Mouse (Mus musculus): ENCODE data around the gene Esam. TPM values are rescaled to one million over a fixed set of nuclear protein-coding genes. Genes with fewer than 3 reads are reported as not detected.

The Esam gene
- not detected for polyA plus RNA-seq (2017; shearing (Covaris generic))

GRCm38 (mm10) chr9:37527396-37528224 lies at the start of gene Esam:
TSS of gene Esam (plus strand) at chr9:37528078.

GRCm38 (mm10) chr9:37488611-37489396 lies 39.1 kb upstream of the Esam start, which contains the start of gene Msantd2:
TSS of gene Msantd2 (plus strand) at chr9:37489319.

GRCm38 (mm10) chr9:37539170-37540025 lies 11.5 kb downstream of the Esam start, which contains the start of gene Vsig2:
TSS of gene Vsig2 (plus strand) at chr9:37539255.

GRCm38 (mm10) chr9:37552536-37553293 lies 24.8 kb downstream of the Esam start, which contains the start of gene Nrgn:
TSS of gene Nrgn (minus strand) at chr9:37552904.

GRCm38 (mm10) chr9:37554838-37555748 lies 27.2 kb downstream of the Esam start, which contains the start of gene Siae:
TSS of gene Siae (plus strand) at chr9:37555698.

Other genes with a start within 250 kb of the Esam start
- gene Ccdc15, start 179.6 kb upstream of the Esam start, polyA plus RNA-seq (2017; shearing (Covaris generic)): 10.3 TPM
- gene Hepacam, start 160.7 kb upstream of the Esam start, polyA plus RNA-seq (2017; shearing (Covaris generic)): not detected
- gene Robo4, start 126.2 kb upstream of the Esam start, polyA plus RNA-seq (2017; shearing (Covaris generic)): not detected
- not detected for gene Robo3, start 94.8 kb upstream of the Esam start, polyA plus RNA-seq (2017; shearing (Covaris generic))
- 7.8 TPM for gene Msantd2, start 38.8 kb upstream of the Esam start, polyA plus RNA-seq (2017; shearing (Covaris generic))
- not detected for gene Vsig2, start 11.2 kb downstream of the Esam start, polyA plus RNA-seq (2017; shearing (Covaris generic))
- 5.1 TPM for gene Nrgn, start 24.8 kb downstream of the Esam start, polyA plus RNA-seq (2017; shearing (Covaris generic))
- gene Siae, start 27.6 kb downstream of the Esam start, polyA plus RNA-seq (2017; shearing (Covaris generic)): 28.9 TPM
- gene Spa17, start 85.6 kb downstream of the Esam start, polyA plus RNA-seq (2017; shearing (Covaris generic)): not detected
- 168 TPM for gene Tbrg1, start 129.2 kb downstream of the Esam start, polyA plus RNA-seq (2017; shearing (Covaris generic))
- not detected for gene Panx3, start 141.2 kb downstream of the Esam start, polyA plus RNA-seq (2017; shearing (Covaris generic))
- not detected for gene Olfr160, start 188.2 kb downstream of the Esam start, polyA plus RNA-seq (2017; shearing (Covaris generic))
- gene Olfr874, start 217.0 kb downstream of the Esam start, polyA plus RNA-seq (2017; shearing (Covaris generic)): not detected
- gene Olfr875, start 243.8 kb downstream of the Esam start, polyA plus RNA-seq (2017; shearing (Covaris generic)): not detected